In genomic region chr1:150933616-150934015, GRCm38 (mm10) we compare ENCODE assay signal across 8 mouse cellular contexts. TPM values are rescaled to one million over a fixed set of nuclear protein-coding genes. Genes with fewer than 3 reads are reported as not detected.
A peak's percentile ranks its signal among the peaks of the same experiment; 100 is the strongest.
DNase-seq lines count a peak whose midpoint lies in the region; ATAC-seq lines count a peak whose summit lies in the region.
"Had no signal": no experiment of that assay in that cellular context is flagged by ENCODE, and none has a peak within 500 bp of the region (broad histone marks: within the 10 kb centered on the region; RNA-seq: fewer than 3 reads in every experiment).

No protein-coding gene starts in this region.

- no peaks in the 10 kb centered on the region for H3K36me3 ChIP-seq in forebrain, embryonic 14.5 days (ENCODE audit: control insufficient read depth, insufficient read depth, low read length)
- no peaks in the 10 kb centered on the region for H3K36me3 ChIP-seq in limb, embryonic 15.5 days

- no peak overlapping the region for H3K4me3 ChIP-seq in forebrain, embryonic 14.5 days (ENCODE audit: low read depth, low read length)
- H3K4me3 ChIP-seq in limb, embryonic 15.5 days = peak overlapping the region; percentile 21

- peak; percentile 43 for DNase-seq in embryo, embryonic 10.5 days (ENCODE audit: low spot score)
- DNase-seq in forebrain, embryonic 14.5 days (ENCODE audit: low spot score) = peak; percentile 71
- peak; percentile 38 for DNase-seq in heart, postnatal 4 days
- DNase-seq in B cell, adult 2 months = no peak
- no peak for DNase-seq in urinary bladder, adult 18-20 months (ENCODE audit: low spot score in 2 of 2)
- DNase-seq in testis, postnatal 10 days (ENCODE audit: low spot score) = no peak

- WGBS in forebrain, embryonic 14.5 days = 53% methylated on average over 9 of the region's 9 CpGs
- 22% methylated on average over 9 of the region's 9 CpGs for WGBS in limb, embryonic 15.5 days

- H3K4me1 ChIP-seq in forebrain, embryonic 14.5 days (ENCODE audit: control insufficient read depth, insufficient read depth, low read length) = no peaks in the 10 kb centered on the region
- H3K4me1 ChIP-seq in limb, embryonic 15.5 days = 0 out of 2 replicates have a peak, but pooled peaks cover 6% of the 10 kb centered on the region

- no peak overlapping the region for H3K27ac ChIP-seq in forebrain, embryonic 14.5 days (ENCODE audit: low read depth, low read length)
- H3K27ac ChIP-seq in limb, embryonic 15.5 days = peak overlapping the region; percentile 29; the same call in 1 of the 2 replicates

- H3K9me3 ChIP-seq in forebrain, embryonic 14.5 days (replicated peaks; ENCODE audit: control insufficient read depth, low read length) = no peaks in the 10 kb centered on the region
- no peaks in the 10 kb centered on the region for H3K9me3 ChIP-seq in limb, embryonic 15.5 days

- no peak overlapping the region for H3K4me2 ChIP-seq in forebrain, embryonic 14.5 days (ENCODE audit: low read length)
- peak overlapping the region; percentile 37 for H3K4me2 ChIP-seq in limb, embryonic 15.5 days

- no peak overlapping the region for H3K9ac ChIP-seq in forebrain, embryonic 14.5 days (ENCODE audit: low read length)
- H3K9ac ChIP-seq in limb, embryonic 15.5 days = no peak overlapping the region

- peak; percentile 81; the same call in 1 of the 2 replicates for ATAC-seq in forebrain, embryonic 14.5 days
- ATAC-seq in limb, embryonic 15.5 days (ENCODE audit: insufficient number of reproducible peaks, low FRiP score, low TSS enrichment, low read depth) = no peak

- no peaks in the 10 kb centered on the region for H3K27me3 ChIP-seq in forebrain, embryonic 14.5 days (replicated peaks; ENCODE audit: control insufficient read depth, insufficient read depth, low read length)
- no peaks in the 10 kb centered on the region for H3K27me3 ChIP-seq in limb, embryonic 15.5 days

RNA-seq across cellular contexts. Expression of gene Hmcn1, which starts 59.6 kb away (rescaled TPM):
- 1.1 and 1.8 TPM in 2 replicates for polyA plus RNA-seq in forebrain, embryonic 14.5 days (2014; fragmentation: Nextera tagmentation; extraction: Ambion mirVana)
- 10 to 100 TPM; 76.6 to 87.1 TPM for total RNA-seq in heart, postnatal 4 days (2021)
- 18.7 and 20.4 TPM in 2 replicates for polyA plus RNA-seq in limb, embryonic 15.5 days (2015; fragmentation: Nextera tagmentation; extraction: Ambion mirVana)
- total RNA-seq: neutrophil, adult 5-6 weeks had no signal

Comparison
In these comparisons a context has a peak if more than half of its experiments do, and no peak if none do; other contexts are left out.
1. DNase-seq: peak in embryo, embryonic 10.5 days (single experiment), forebrain, embryonic 14.5 days (single experiment) and heart, postnatal 4 days (single experiment); none in B cell, adult 2 months (0 of 2), urinary bladder, adult 18-20 months (0 of 2) and testis, postnatal 10 days (single experiment).